8 mouse cellular contexts compared by ENCODE assay signal in genomic region chr10:75585876-75586552, GRCm38 (mm10). TPM values are rescaled to one million over a fixed set of nuclear protein-coding genes. Genes with fewer than 3 reads are reported as not detected.
A peak's percentile ranks its signal among the peaks of the same experiment; 100 is the strongest.
DNase-seq lines count a peak whose midpoint lies in the region; ATAC-seq lines count a peak whose summit lies in the region.

No protein-coding gene starts in this region.

- H3K4me1 ChIP-seq in hindbrain, embryonic 11.5 days (replicated peaks; ENCODE audit: control insufficient read depth, insufficient read depth, low read length), result 0 out of 2 replicates have a peak, but pooled peaks cover 2% of the 10 kb centered on the region

- H3K36me3 ChIP-seq in hindbrain, embryonic 11.5 days (ENCODE audit: control insufficient read depth, insufficient read depth, low read length), result no peaks in the 10 kb centered on the region

- DNase-seq in MN1 (ENCODE audit: low spot score), result peak; percentile 85
- DNase-seq in cerebellum, adult 9-10 months, result peak; percentile 92
- DNase-seq in frontal cortex, adult 2 months (ENCODE audit: extremely low spot score in 1 of 2, low spot score in 1 of 2), result peak; percentile 77 to 97
- peak; percentile 94 for DNase-seq in hindbrain, embryonic 11.5 days (ENCODE audit: low spot score)
- DNase-seq in layer of hippocampus, adult 9-11 months, result peak; percentile 84
- peak; percentile 93 for DNase-seq in lung, postnatal 10 days
- peak; percentile 57 for DNase-seq in retina, adult 2 months (ENCODE audit: low read depth, low spot score)
- DNase-seq in thymus, postnatal 25 days, result peak; percentile 92

- H3K27me3 ChIP-seq in hindbrain, embryonic 11.5 days (ENCODE audit: control insufficient read depth, insufficient read depth, low read length), result peaks cover 4% of the 10 kb centered on the region

- H3K4me3 ChIP-seq in hindbrain, embryonic 11.5 days (ENCODE audit: low read depth, low read length), result no peak overlapping the region

- 25% methylated on average over 20 of the region's 20 CpGs for WGBS in hindbrain, embryonic 11.5 days

- no peak overlapping the region for H3K27ac ChIP-seq in hindbrain, embryonic 11.5 days (ENCODE audit: low read depth, low read length)

- ATAC-seq in hindbrain, embryonic 11.5 days (ENCODE audit: low FRiP score), result peak; percentile 76

- H3K9ac ChIP-seq in hindbrain, embryonic 11.5 days (ENCODE audit: low read depth, low read length), result 0 out of 2 replicates have a peak overlapping the region, but pooled peaks have one; percentile 11

- H3K4me2 ChIP-seq in hindbrain, embryonic 11.5 days (replicated peaks; ENCODE audit: low read depth, low read length), result peak overlapping the region; percentile 14; the same call in 1 of the 2 replicates

- no peaks in the 10 kb centered on the region for H3K9me3 ChIP-seq in hindbrain, embryonic 11.5 days (ENCODE audit: control insufficient read depth, low read length)

RNA-seq across cellular contexts. Expression of gene Ggt5, which starts 3.1 kb away (rescaled TPM):
- polyA plus RNA-seq in frontal cortex, adult 2 months (2012; rRNA removed), result 3.2 and 4.7 TPM in 2 replicates
- 0.31 and 0.66 TPM in 2 replicates for polyA plus RNA-seq in hindbrain, embryonic 11.5 days (2014; fragmentation: Nextera tagmentation; extraction: Ambion mirVana)

RNA-seq across cellular contexts. Expression of gene Ggt1, which starts 24.6 kb away (rescaled TPM):
- 4.2 and 4.8 TPM in 2 replicates for polyA plus RNA-seq in frontal cortex, adult 2 months (2012; rRNA removed)
- polyA plus RNA-seq in hindbrain, embryonic 11.5 days (2014; fragmentation: Nextera tagmentation; extraction: Ambion mirVana), result 1.7 and 2.2 TPM in 2 replicates

RNA-seq across cellular contexts. Expression of gene Lrrc75b, which starts 25.9 kb away (rescaled TPM):
- polyA plus RNA-seq in frontal cortex, adult 2 months (2012; rRNA removed), result 8.4 and 8.7 TPM in 2 replicates
- 4.8 and 6.2 TPM in 2 replicates for polyA plus RNA-seq in hindbrain, embryonic 11.5 days (2014; fragmentation: Nextera tagmentation; extraction: Ambion mirVana)

RNA-seq across cellular contexts. Expression of gene Susd2, which starts 57.8 kb away (rescaled TPM):
- 10.3 and 11.7 TPM in 2 replicates for polyA plus RNA-seq in frontal cortex, adult 2 months (2012; rRNA removed)
- 2.1 and 2.7 TPM in 2 replicates for polyA plus RNA-seq in hindbrain, embryonic 11.5 days (2014; fragmentation: Nextera tagmentation; extraction: Ambion mirVana)
